Mouse (Mus musculus): ENCODE measurements around the gene Rita1. TPM values are rescaled to one million over a fixed set of nuclear protein-coding genes. Genes with fewer than 3 reads are reported as not detected.

The Rita1 gene
- total RNA-seq, 2 experiments from 2014 or later = 4.3 to 5.3 TPM

DNA sequence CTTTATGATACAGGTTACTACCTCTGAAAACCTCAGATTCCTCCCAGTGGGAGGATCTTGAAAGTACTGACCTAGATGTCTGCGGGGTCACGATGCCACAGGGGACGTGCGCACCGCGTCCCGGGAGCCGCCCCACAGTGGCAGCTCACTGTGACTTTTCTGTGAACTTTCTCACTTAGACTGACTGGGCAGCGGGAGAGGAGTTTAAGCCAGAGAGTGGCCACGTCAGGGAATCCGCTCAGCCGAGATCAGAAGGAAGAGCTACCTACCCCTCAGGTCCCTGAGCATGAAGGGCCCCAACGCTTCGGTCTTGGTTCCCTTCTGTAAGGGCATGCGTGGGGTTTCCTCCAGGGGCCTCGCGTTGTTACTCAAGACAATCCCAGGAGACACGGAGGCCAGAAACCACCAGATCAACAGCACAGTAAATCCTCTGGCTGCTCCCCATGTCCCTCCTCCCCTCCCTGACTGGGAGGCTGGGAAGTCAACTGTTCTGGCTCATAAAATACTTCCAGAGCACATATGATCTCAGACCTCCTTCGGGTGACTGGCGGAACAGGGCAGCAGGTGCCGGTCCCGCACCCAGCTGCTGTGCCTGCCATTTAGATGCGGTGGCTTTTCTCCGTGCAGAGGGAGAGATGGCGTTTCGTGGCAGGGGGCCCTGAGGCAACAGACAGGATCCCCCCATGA lies 33.0 kb downstream of the Rita1 start:
- DNase-seq = peak; percentile 81
- intact Hi-C loops (cut with DNase I; ENCODE audit: low total_unique reads) = no loop called here

DNA sequence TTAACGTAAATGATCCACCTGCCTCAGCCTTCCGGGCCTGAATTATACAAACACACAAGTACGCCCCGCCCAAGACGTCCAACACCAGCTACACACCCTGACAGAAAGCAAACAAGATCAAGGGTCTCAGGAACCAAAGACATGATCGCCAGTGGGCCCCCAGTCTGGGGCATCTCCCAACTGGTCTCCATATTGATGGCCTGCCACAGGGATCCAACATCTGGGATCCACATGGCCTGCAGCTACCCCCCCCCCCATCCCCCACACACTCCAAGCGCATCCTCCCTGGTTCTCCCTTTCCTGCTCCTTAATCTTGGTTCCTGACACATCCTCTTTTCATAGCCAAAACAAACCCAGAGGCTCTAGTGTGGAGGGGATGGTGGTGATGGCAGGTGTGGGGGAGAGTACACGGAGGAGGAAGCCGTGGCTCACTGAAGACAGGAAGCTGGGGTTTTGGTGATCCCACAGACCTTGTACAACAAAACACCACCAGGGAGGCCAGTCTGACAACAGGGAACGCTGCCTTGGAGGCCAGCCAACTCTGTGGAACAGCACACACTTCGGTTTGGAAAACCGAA lies 33.8 kb downstream of the Rita1 start:
- intact Hi-C loops (cut with DNase I; ENCODE audit: low total_unique reads) = no loop called here
- peak; percentile 72 for DNase-seq

DNA sequence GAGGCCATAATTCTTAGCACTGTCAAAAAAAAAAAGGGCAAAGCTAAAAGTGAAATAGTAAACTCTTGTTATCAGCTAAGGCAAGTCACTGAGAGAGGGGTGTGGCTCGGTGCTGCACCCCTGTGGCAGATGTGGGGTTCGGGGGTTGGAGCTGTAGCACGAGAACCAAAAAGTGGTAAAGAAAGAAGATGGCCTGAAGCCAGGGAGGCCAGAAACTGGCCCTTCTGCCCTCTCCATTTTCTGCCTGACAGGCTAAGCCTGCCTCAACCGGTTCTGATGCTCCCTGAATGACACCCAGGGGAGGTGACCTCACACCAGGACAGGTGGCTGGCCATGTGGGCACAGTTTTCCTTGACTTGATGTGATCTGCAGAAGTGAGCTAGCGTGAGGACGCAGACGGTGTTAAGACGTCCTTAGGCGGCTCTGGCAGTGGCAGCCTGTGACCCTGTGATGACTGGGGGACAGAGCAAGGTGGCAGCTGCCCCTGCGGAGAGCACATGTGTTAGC lies 34.4 kb downstream of the Rita1 start:
- DNase-seq = no peak
- intact Hi-C loops (cut with DNase I; ENCODE audit: low total_unique reads) = no loop called here

- DNase-seq = no peak
- intact Hi-C loops (cut with DNase I; ENCODE audit: low total_unique reads) = no loop called here
Measured at GRCm38 (mm10) chr5:120576781-120577301, 35.5 kb downstream of the Rita1 start.

DNA sequence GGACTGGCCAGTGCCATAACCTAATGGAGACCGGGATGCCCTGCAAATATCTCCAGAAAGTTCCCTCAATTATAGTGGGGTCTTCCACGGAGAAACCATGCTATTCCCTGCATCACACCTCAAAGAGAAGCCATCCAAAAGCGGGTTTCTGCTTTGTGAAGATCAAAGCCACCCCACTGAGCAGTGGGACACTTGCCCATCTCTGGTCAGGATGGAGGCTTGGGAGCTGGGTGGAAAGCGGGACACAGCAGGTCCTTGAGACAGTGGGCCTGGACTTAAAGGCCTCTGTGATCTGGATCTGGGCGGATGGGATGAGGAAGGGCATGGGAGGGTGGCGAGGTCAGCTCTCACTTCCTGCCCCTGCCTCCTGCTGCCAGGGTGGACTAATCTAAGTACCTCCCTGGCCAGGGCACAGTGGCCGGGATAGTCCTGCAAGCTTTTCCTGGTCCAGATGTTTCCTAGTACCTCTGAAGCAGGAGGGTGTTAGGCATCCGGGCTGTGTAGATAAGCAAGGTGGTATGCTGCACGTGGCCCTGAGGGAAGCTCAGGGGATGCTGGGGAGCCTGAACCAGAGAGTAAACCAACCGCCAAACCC lies 37.8 kb downstream of the Rita1 start:
- intact Hi-C loops (cut with DNase I; ENCODE audit: low total_unique reads) = no loop called here
- no peak for DNase-seq

- intact Hi-C loops (cut with DNase I; ENCODE audit: low total_unique reads) = no loop called here
- peak; percentile 38 for DNase-seq
Measured at GRCm38 (mm10) chr5:120571056-120571740, 41.2 kb downstream of the Rita1 start.

- intact Hi-C loops (cut with DNase I; ENCODE audit: low total_unique reads) = no loop called here
- DNase-seq = no peak
Measured at GRCm38 (mm10) chr5:120570289-120570897, 42.0 kb downstream of the Rita1 start.

DNA sequence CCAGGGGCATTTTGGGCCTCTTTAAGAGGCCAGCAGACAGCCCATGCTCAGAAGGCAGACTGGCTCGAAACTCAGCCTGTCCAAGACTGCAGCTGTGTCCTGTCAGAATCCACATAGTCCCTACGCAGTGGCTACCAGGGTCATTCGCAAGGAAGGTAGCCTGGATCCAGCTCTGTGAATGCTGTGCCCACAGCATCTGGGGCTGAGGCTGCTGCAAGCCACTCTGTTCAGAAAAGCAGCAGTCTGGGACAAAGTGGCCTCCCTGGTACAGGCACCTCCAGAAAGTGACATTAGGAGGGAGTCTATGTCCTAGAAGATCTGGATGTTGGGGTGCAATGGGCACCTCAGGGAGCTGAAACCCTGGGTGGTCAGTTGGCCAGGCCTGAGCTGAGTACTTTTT lies 42.6 kb downstream of the Rita1 start:
- DNase-seq = no peak
- intact Hi-C loops (cut with DNase I; ENCODE audit: low total_unique reads) = no loop called here

DNA sequence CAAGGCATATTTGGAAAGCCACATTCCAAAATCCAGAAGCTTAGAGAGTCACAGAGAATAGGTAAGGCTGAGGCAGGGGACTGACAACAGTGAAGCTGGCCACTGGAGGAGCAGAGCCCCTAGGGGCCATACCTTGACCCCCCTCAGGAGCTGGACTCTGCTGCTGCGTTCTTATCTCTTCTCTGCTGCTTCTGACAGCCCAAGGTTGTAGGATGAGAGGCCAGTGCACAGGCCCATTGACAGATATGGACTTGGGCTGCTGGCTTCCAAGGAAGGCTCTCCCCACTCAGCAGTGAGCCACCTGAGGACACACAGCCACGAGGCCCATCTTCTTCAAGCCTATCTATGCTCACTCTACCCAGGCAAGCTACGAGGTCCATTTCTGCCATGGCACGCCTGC lies 43.4 kb downstream of the Rita1 start:
- DNase-seq = no peak
- intact Hi-C loops (cut with DNase I; ENCODE audit: low total_unique reads) = no loop called here

GRCm38 (mm10) chr5:120568336-120568768 lies 44.0 kb downstream of the Rita1 start:
- intact Hi-C loops (cut with DNase I; ENCODE audit: low total_unique reads) = no loop called here
- DNase-seq = peak; percentile 58

GRCm38 (mm10) chr5:120567761-120568211 lies 44.6 kb downstream of the Rita1 start:
- intact Hi-C loops (cut with DNase I; ENCODE audit: low total_unique reads) = no loop called here
- no peak for DNase-seq

- DNase-seq = peak; percentile 86
- intact Hi-C loops (cut with DNase I; ENCODE audit: low total_unique reads) = no loop called here
Measured at GRCm38 (mm10) chr5:120567253-120567701, 45.1 kb downstream of the Rita1 start.

DNA sequence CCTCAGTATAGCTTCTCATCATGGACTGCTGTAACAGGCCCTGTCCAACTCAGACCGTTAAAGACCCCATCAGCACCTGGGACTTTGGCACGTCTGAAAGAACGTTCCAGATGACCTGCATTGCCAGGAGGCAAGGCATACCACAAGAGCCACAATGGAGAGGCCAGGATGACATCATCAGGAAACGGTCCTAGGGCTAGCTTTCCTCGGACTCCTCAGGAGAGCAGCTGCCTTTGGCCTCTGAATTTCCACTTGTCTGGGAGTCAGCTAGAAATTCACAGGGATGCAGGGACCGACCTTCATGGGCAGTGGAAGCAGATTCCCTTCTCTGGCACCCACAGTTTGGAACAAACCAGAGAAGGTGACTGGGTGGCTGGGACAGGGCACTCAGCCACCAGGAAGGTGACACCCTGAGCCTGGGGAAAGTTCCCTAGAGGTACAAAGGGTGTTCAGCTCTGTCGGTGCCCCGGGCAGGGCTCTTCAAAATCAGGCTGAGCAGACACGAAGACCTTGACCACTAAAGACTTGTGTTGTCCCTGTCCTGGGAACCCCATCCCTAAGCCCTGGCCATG lies 45.6 kb downstream of the Rita1 start:
- intact Hi-C loops (cut with DNase I; ENCODE audit: low total_unique reads) = no loop called here
- DNase-seq = no peak

DNA sequence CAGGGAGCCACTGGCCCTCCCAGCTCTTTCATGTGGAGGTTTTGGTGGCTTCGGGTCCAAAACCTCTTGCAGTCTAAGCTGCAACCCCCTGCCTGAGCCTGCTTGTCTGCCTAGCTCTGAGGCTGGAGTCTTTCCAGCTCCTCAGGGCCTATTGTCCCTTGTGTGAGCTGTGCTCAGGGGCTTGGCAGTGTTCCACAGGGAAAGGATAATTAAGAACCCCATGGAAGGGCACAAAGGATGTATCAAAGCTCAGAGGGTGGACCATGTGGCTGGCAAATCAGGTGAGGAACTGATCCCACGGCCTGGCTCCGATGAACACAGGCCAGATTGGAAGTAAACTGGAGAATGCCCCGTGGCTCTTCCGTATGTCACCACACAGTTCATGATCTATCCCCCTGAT lies 46.3 kb downstream of the Rita1 start:
- intact Hi-C loops (cut with DNase I; ENCODE audit: low total_unique reads) = no loop called here
- DNase-seq = no peak

- intact Hi-C loops (cut with DNase I; ENCODE audit: low total_unique reads) = no loop called here
- no peak for DNase-seq
Measured at GRCm38 (mm10) chr5:120565171-120565905, 47.1 kb downstream of the Rita1 start.

GRCm38 (mm10) chr5:120563914-120564311 lies 48.5 kb downstream of the Rita1 start:
- intact Hi-C loops (cut with DNase I; ENCODE audit: low total_unique reads) = no loop called here
- DNase-seq = no peak

- DNase-seq = peak; percentile 89
- intact Hi-C loops (cut with DNase I; ENCODE audit: low total_unique reads) = no loop called here
Measured at GRCm38 (mm10) chr5:120562956-120563913, 49.2 kb downstream of the Rita1 start.
